Mouse (Mus musculus) stomach, postnatal 0 days (tissue): ENCODE data around the gene Cfap43.

Experiments used
- CTCF ChIP-seq: IDR thresholded peaks from 2 replicates; pipeline ENCODE4 v1.5.1; 2016; ENCODE audit warnings: antibody characterized with exemption, low read depth, mild to moderate bottlenecking, moderate library complexity
- EP300 ChIP-seq: optimal IDR thresholded peaks from 2 replicates; pipeline ENCODE3; 2016; ENCODE audit warnings: antibody characterized with exemption

GRCm38 (mm10) chr19:47887417-47887816, 31.7 kb downstream of the Cfap43 start:
- TF ChIP-seq CTCF = no peak
- no peak for TF ChIP-seq EP300
